Mouse (Mus musculus) liver, embryonic 11.5 days (tissue): Measurements from ENCODE around the gene Tmem266. TPM values are rescaled to one million over a fixed set of nuclear protein-coding genes. Genes with fewer than 3 reads are reported as not detected.

Experiments used
- ATAC-seq: fragments of 200-750 bp; cut with Nextera tagmentation; replicated peaks from 2 replicates; pipeline ENCODE4 v1.8.0; 2017; ENCODE audit warnings: moderate number of reproducible peaks, mild to moderate bottlenecking, moderate TSS enrichment, moderate library complexity; ENCODE audit not compliant: low FRiP score
- DNase-seq: peaks from one replicate; pipeline ENCODE4 v3.0.0-alpha.2; 2017; ENCODE audit warnings: low spot score
- H3K27ac ChIP-seq: fragments of 300-500 bp; sonication (generic); 2 replicates; pipeline ENCODE4 v1.5.1; 2014; ENCODE audit warnings: mild to moderate bottlenecking, low read depth, low read length, control low read depth
- H3K27me3 ChIP-seq: fragments of 300-500 bp; sonication (generic); replicated peaks from 2 replicates; pipeline ENCODE4 v1.6.1; 2014; ENCODE audit warnings: low read length, mixed read lengths; ENCODE audit not compliant: control insufficient read depth, insufficient read depth
- H3K36me3 ChIP-seq: fragments of 300-500 bp; sonication (generic); 2 replicates; pipeline ENCODE4 v1.6.1; 2014; ENCODE audit warnings: mild to moderate bottlenecking, low read length, moderate library complexity, mixed read lengths; ENCODE audit not compliant: control insufficient read depth, insufficient read depth
- H3K4me1 ChIP-seq: fragments of 300-500 bp; sonication (generic); replicated peaks from 2 replicates; pipeline ENCODE4 v1.6.1; 2014; ENCODE audit warnings: low read length, mixed read lengths; ENCODE audit not compliant: control insufficient read depth, insufficient read depth
- H3K4me2 ChIP-seq: fragments of 300-500 bp; sonication (generic); 2 replicates; pipeline ENCODE4 v1.6.1; 2014; ENCODE audit warnings: mild to moderate bottlenecking, control low read depth, moderate library complexity
- H3K4me3 ChIP-seq: fragments of 300-500 bp; sonication (generic); 2 replicates; pipeline ENCODE4 v1.5.1; 2014; ENCODE audit warnings: low read depth, low read length, control low read depth
- H3K9ac ChIP-seq: fragments of 300-500 bp; sonication (generic); 2 replicates; pipeline ENCODE4 v1.6.1; 2014; ENCODE audit warnings: low read depth, low read length, control low read depth
- H3K9me3 ChIP-seq: fragments of 300-500 bp; sonication (generic); 2 replicates; pipeline ENCODE4 v1.6.1; 2016; ENCODE audit warnings: low read length, inconsistent platforms, mixed read lengths; ENCODE audit not compliant: control insufficient read depth
- WGBS: fragments of 180-500 bp; shearing (Covaris S2); extraction: QIAGEN DNeasy Blood & Tissue Kit; methylation state at CpG from one replicate; pipeline ENCODE4 v1.1.7; 2014; 5-methylcytosine and 5-hydroxymethylcytosine counted together
- polyA plus RNA-seq: library from polyadenylated mRNA; unstranded; fragments of >200 nt; fragmentation: Nextera tagmentation; extraction: Ambion mirVana; gene quantifications from 2 replicates; pipeline ENCODE4 v1.2.1, GENCODE M21; 2014

The Tmem266 gene
- polyA plus RNA-seq, 1 experiment from 2014 or later: not detected

- no peaks in the 10 kb centered on the region for H3K36me3 ChIP-seq
- no peak overlapping the region for H3K4me2 ChIP-seq
- no peaks in the 10 kb centered on the region for H3K9me3 ChIP-seq
- WGBS: 61% methylated on average over 1 of the region's 1 CpGs
- ATAC-seq: no peak
- no peak overlapping the region for H3K9ac ChIP-seq
- H3K4me1 ChIP-seq: no peaks in the 10 kb centered on the region
- H3K27ac ChIP-seq: no peak overlapping the region
- no peaks in the 10 kb centered on the region for H3K27me3 ChIP-seq
- no peak overlapping the region for H3K4me3 ChIP-seq
- DNase-seq: no peak
Measured at GRCm38 (mm10) chr9:55476084-55476483, 149.4 kb downstream of the Tmem266 start.

GRCm38 (mm10) chr9:55478699-55479098 is 152.0 kb downstream of the Tmem266 start:
- no peak for DNase-seq
- no peaks in the 10 kb centered on the region for H3K9me3 ChIP-seq
- H3K4me1 ChIP-seq: no peaks in the 10 kb centered on the region
- H3K27me3 ChIP-seq: no peaks in the 10 kb centered on the region
- no peak overlapping the region for H3K4me2 ChIP-seq
- H3K36me3 ChIP-seq: peaks cover 2% of the 10 kb centered on the region; the same call in 1 of the 2 replicates
- H3K9ac ChIP-seq: no peak overlapping the region
- no peak overlapping the region for H3K27ac ChIP-seq
- no peak overlapping the region for H3K4me3 ChIP-seq
- no peak for ATAC-seq

GRCm38 (mm10) chr9:55482116-55482515 is 155.4 kb downstream of the Tmem266 start:
- Histone ChIP-seq H3K27me3 (no peaks in the 10 kb centered on the region), H3K27ac (no peak overlapping the region), H3K9me3 (no peaks in the 10 kb centered on the region), H3K4me3 (no peak overlapping the region), H3K36me3 (peaks cover 4% of the 10 kb centered on the region; the same call in 1 of the 2 replicates), H3K4me1 (no peaks in the 10 kb centered on the region), H3K9ac (no peak overlapping the region), H3K4me2 (no peak overlapping the region)
- 79% methylated on average over 2 of the region's 2 CpGs for WGBS
- DNase-seq: no peak
- no peak for ATAC-seq

Other genes starting within 250 kb of the Tmem266 start
- gene Ube2q2, start 178.1 kb upstream of the Tmem266 start, polyA plus RNA-seq: 34.8 and 36.9 TPM in 2 replicates
- gene Fbxo22, start 118.0 kb upstream of the Tmem266 start, polyA plus RNA-seq: 52.0 and 57.9 TPM in 2 replicates
- 1.1 TPM in 2 replicates for gene Nrg4, start 69 bp upstream of the Tmem266 start, polyA plus RNA-seq
- 195 and 217 TPM in 2 replicates for gene Etfa, start 185.3 kb downstream of the Tmem266 start, polyA plus RNA-seq
- 2.1 TPM in 2 replicates for gene Isl2, start 211.8 kb downstream of the Tmem266 start, polyA plus RNA-seq